Mouse (Mus musculus) MEL (cell line): ENCODE data around the gene Mog. TPM values are rescaled to one million over a fixed set of nuclear protein-coding genes. Genes with fewer than 3 reads are reported as not detected.
A peak's percentile ranks its signal among the peaks of the same experiment; 100 is the strongest.

ENCODE experiments used
- DNase-seq: peaks from one replicate; pipeline ENCODE4 v3.0.0; 2011; ENCODE audit warnings: low read depth, low spot score
- H3K27ac ChIP-seq: 2 replicates; pipeline ENCODE4 v1.5.1; 2012; ENCODE audit warnings: low read depth, mild to moderate bottlenecking, control low read depth, low read length, moderate library complexity; ENCODE audit not compliant: control insufficient read depth
- H3K27me3 ChIP-seq, 2 experiments: fragments of 150-350 bp in 1 of 2; sonication (generic) in 1 of 2; 2 replicates each; pipeline ENCODE4 v1.6.1; 2012; ENCODE audit warnings: low read length in 2 of 2, mild to moderate bottlenecking in 2 of 2, improper control_type of control experiment in 1 of 2, moderate library complexity in 1 of 2; ENCODE audit not compliant: insufficient read depth in 2 of 2, control insufficient read depth in 1 of 2
- H3K36me3 ChIP-seq, 2 experiments: 2 replicates each; pipeline ENCODE4 v1.6.1; 2012 to 2014; ENCODE audit warnings: low read length in 2 of 2, improper control_type of control experiment in 1 of 2, inconsistent platforms in 1 of 2, mild to moderate bottlenecking in 1 of 2; ENCODE audit not compliant: insufficient read depth in 2 of 2, control insufficient read depth in 1 of 2
- H3K4me1 ChIP-seq, 2 experiments: fragments of 150-350 bp in 1 of 2; sonication (generic) in 1 of 2; 2 replicates each; pipeline ENCODE4 v1.6.1; 2012; ENCODE audit warnings: low read length in 2 of 2, improper control_type of control experiment in 1 of 2, mild to moderate bottlenecking in 1 of 2; ENCODE audit not compliant: insufficient read depth in 2 of 2, control insufficient read depth in 1 of 2
- H3K4me3 ChIP-seq, 2 experiments: fragments of 150-350 bp in 1 of 2; sonication (generic) in 1 of 2; 2 replicates each; pipeline ENCODE4 v1.5.1; 2012; ENCODE audit warnings: low read depth in 2 of 2, low read length in 2 of 2, mild to moderate bottlenecking in 2 of 2, moderate library complexity in 2 of 2, control low read depth in 1 of 2, improper control_type of control experiment in 1 of 2; ENCODE audit not compliant: control insufficient read depth in 1 of 2, insufficient read depth in 1 of 2
- H3K79me2 ChIP-seq: 2 replicates; pipeline ENCODE4 v1.6.1; 2012; ENCODE audit warnings: mild to moderate bottlenecking, low read length, moderate library complexity; ENCODE audit not compliant: control insufficient read depth, poor library complexity, insufficient read depth
- H3K9ac ChIP-seq: 2 replicates; pipeline ENCODE4 v1.6.1; 2012; ENCODE audit warnings: low read depth, mild to moderate bottlenecking, control low read depth, low read length, moderate library complexity; ENCODE audit not compliant: control insufficient read depth, poor library complexity, severe bottlenecking
- H3K9me3 ChIP-seq: fragments of 150-350 bp; sonication (generic); replicated peaks from 2 replicates; pipeline ENCODE4 v1.6.1; 2012; ENCODE audit warnings: mild to moderate bottlenecking, low read length, improper control_type of control experiment, moderate library complexity; ENCODE audit not compliant: insufficient read depth
- BHLHE40 ChIP-seq: IDR thresholded peaks from 2 replicates; pipeline ENCODE4 v1.6.1; 2012; ENCODE audit warnings: low read depth, mild to moderate bottlenecking, inconsistent platforms, low read length, improper control_type of control experiment, borderline replicate concordance
- CTCF ChIP-seq, 3 experiments: IDR thresholded peaks in 2 of 3; conservative IDR thresholded peaks in 1 of 3; 2 replicates each; pipeline ENCODE4 v1.5.1; 2011 to 2012; ENCODE audit warnings: low read length in 3 of 3, low read depth in 2 of 3, mild to moderate bottlenecking in 2 of 3, improper control_type of control experiment in 1 of 3, inconsistent platforms in 1 of 3, mixed read lengths in 1 of 3, moderate library complexity in 1 of 3; ENCODE audit not compliant: control insufficient read depth in 1 of 3, insufficient read depth in 1 of 3, poor library complexity in 1 of 3, severe bottlenecking in 1 of 3
- GABPA ChIP-seq: IDR thresholded peaks from 2 replicates; pipeline ENCODE4 v1.6.1; 2012; ENCODE audit warnings: low read depth, mild to moderate bottlenecking, inconsistent platforms, low read length, improper control_type of control experiment, moderate library complexity
- HCFC1 ChIP-seq: IDR thresholded peaks from 2 replicates; pipeline ENCODE4 v1.6.1; 2012; ENCODE audit warnings: low read depth, mild to moderate bottlenecking, inconsistent platforms, low read length, improper control_type of control experiment, moderate library complexity
- JUND ChIP-seq: IDR thresholded peaks from 2 replicates; pipeline ENCODE4 v1.6.1; 2011; ENCODE audit warnings: low read depth, mild to moderate bottlenecking, improper control_type of control experiment, low read length
- MAFK ChIP-seq: IDR thresholded peaks from 2 replicates; pipeline ENCODE4 v1.6.1; 2011; ENCODE audit warnings: low read depth, mild to moderate bottlenecking, low read length, improper control_type of control experiment, borderline replicate concordance
- MAX ChIP-seq: IDR thresholded peaks from 2 replicates; pipeline ENCODE4 v1.6.1; 2011; ENCODE audit warnings: low read length, improper control_type of control experiment
- MAZ ChIP-seq: IDR thresholded peaks from 2 replicates; pipeline ENCODE4 v1.6.1; 2012; ENCODE audit warnings: low read depth, mild to moderate bottlenecking, inconsistent platforms, low read length, improper control_type of control experiment
- MEF2A ChIP-seq: IDR thresholded peaks from 2 replicates; pipeline ENCODE4 v1.6.1; 2014; ENCODE audit warnings: low read depth, mild to moderate bottlenecking, inconsistent platforms, low read length, improper control_type of control experiment; ENCODE audit not compliant: poor library complexity, insufficient replicate concordance, severe bottlenecking; ENCODE audit errors: extremely low read depth
- MXI1 ChIP-seq: IDR thresholded peaks from 2 replicates; pipeline ENCODE4 v1.6.1; 2011; ENCODE audit warnings: mild to moderate bottlenecking, low read depth, low read length, improper control_type of control experiment
- MYC ChIP-seq: IDR thresholded peaks from 2 replicates; pipeline ENCODE4 v1.6.1; 2011; ENCODE audit warnings: low read depth, mild to moderate bottlenecking, low read length, improper control_type of control experiment, moderate library complexity
- NELFE ChIP-seq: IDR thresholded peaks from 2 replicates; pipeline ENCODE4 v1.6.1; 2011; ENCODE audit warnings: low read depth, low read length, improper control_type of control experiment
- NRF1 ChIP-seq: IDR thresholded peaks from 2 replicates; pipeline ENCODE4 v1.6.1; 2014; ENCODE audit warnings: low read depth, mild to moderate bottlenecking, inconsistent platforms, low read length, improper control_type of control experiment, moderate library complexity; ENCODE audit not compliant: poor library complexity, insufficient read depth, severe bottlenecking
- POLR2A ChIP-seq, 2 experiments: IDR thresholded peaks; 2 replicates each; pipeline ENCODE4 v1.6.1; 2011 to 2012; ENCODE audit warnings: low read length in 2 of 2, mild to moderate bottlenecking in 2 of 2, control low read depth in 1 of 2, improper control_type of control experiment in 1 of 2, low read depth in 1 of 2, moderate library complexity in 1 of 2; ENCODE audit not compliant: control insufficient read depth in 1 of 2, insufficient read depth in 1 of 2, poor library complexity in 1 of 2
- POLR2AphosphoS2 ChIP-seq: IDR thresholded peaks from 2 replicates; pipeline ENCODE4 v1.6.1; 2011; ENCODE audit warnings: low read length, improper control_type of control experiment
- RCOR1 ChIP-seq: IDR thresholded peaks from 2 replicates; pipeline ENCODE4 v1.6.1; 2012; ENCODE audit warnings: low read depth, mild to moderate bottlenecking, inconsistent platforms, low read length, improper control_type of control experiment
- SIN3A ChIP-seq: IDR thresholded peaks from 2 replicates; pipeline ENCODE4 v1.6.1; 2012; ENCODE audit warnings: low read length, improper control_type of control experiment, inconsistent platforms
- SMC3 ChIP-seq: IDR thresholded peaks from 2 replicates; pipeline ENCODE4 v1.6.1; 2011; ENCODE audit warnings: low read depth, low read length, improper control_type of control experiment
- TBP ChIP-seq: IDR thresholded peaks from 2 replicates; pipeline ENCODE4 v1.8.0; 2011; ENCODE audit warnings: low read depth, low read length, improper control_type of control experiment
- UBTF ChIP-seq: IDR thresholded peaks from 2 replicates; pipeline ENCODE4 v1.6.1; 2012; ENCODE audit warnings: low read depth, mild to moderate bottlenecking, inconsistent platforms, low read length, improper control_type of control experiment, moderate library complexity, borderline replicate concordance; ENCODE audit not compliant: insufficient read depth
- ZC3H11A ChIP-seq: IDR thresholded peaks from 2 replicates; pipeline ENCODE4 v1.6.1; 2012; ENCODE audit warnings: low read depth, mild to moderate bottlenecking, inconsistent platforms, low read length, improper control_type of control experiment
- ZKSCAN1 ChIP-seq: IDR thresholded peaks from 2 replicates; pipeline ENCODE4 v1.6.1; 2012; ENCODE audit warnings: low read depth, mild to moderate bottlenecking, inconsistent platforms, low read length, improper control_type of control experiment, moderate library complexity
- ZNF384 ChIP-seq: IDR thresholded peaks from 2 replicates; pipeline ENCODE4 v1.6.1; 2012; ENCODE audit warnings: low read depth, mild to moderate bottlenecking, inconsistent platforms, low read length, improper control_type of control experiment
- polyA plus RNA-seq, 2 experiments: library from polyadenylated mRNA; stranded (reverse) in 1 of 2; unstranded in 1 of 2; fragments of >175 nt in 1 of 2; fragments of >200 nt in 1 of 2; gene quantifications; 2 replicates each; pipeline versions ENCODE4 v1.2.1 to v1.2.4; 2012; ENCODE audit warnings: low replicate concordance in 2 of 2, low read depth in 1 of 2; ENCODE audit not compliant: insufficient read length in 2 of 2, insufficient read depth in 1 of 2, missing spikeins in 1 of 2
- total RNA-seq: library from RNA; depleted of rRNA; stranded (reverse); fragments of 300-350 nt; gene quantifications from 2 replicates; pipeline ENCODE4 v1.2.3, GENCODE M21; 2012

Gene Mog
- total and polyA plus RNA-seq, 3 experiments = not detected

GRCm38 (mm10) chr17:36995448-36995847 is 27.8 kb downstream of the Mog start:
- Histone ChIP-seq H3K9ac (no peak overlapping the region), H3K36me3 (peaks cover 0 to 11% of the 10 kb centered on the region in 2 experiments; a peak in 2 of 4 replicates), H3K79me2 (no peaks in the 10 kb centered on the region), H3K4me3 (no peak overlapping the region), H3K9me3 (no peaks in the 10 kb centered on the region), H3K4me1 (peaks cover 3 to 8% of the 10 kb centered on the region in 2 experiments; a peak in 2 of 4 replicates), H3K27me3 (no peaks in the 10 kb centered on the region), H3K27ac (no peak overlapping the region)
- DNase-seq = no peak
- TF ChIP-seq POLR2A (IDR thresholded peaks at IDR 0.05; ENCODE audit: control insufficient read depth in 1 of 2, insufficient read depth in 1 of 2, low read depth in 1 of 2, low read length in 2 of 2, poor library complexity in 1 of 2) = no peak
- no peak for TF ChIP-seq ZC3H11A
- no peak for TF ChIP-seq CTCF (IDR thresholded peaks at IDR 0.05 in 2 of 3, conservative IDR thresholded peaks at IDR 0.05 in 1 of 3; ENCODE audit: control insufficient read depth in 1 of 3, insufficient read depth in 1 of 3, low read depth in 2 of 3, low read length in 3 of 3, poor library complexity in 1 of 3, severe bottlenecking in 1 of 3)
- no peak for TF ChIP-seq SIN3A
- no peak for TF ChIP-seq SMC3

DNA sequence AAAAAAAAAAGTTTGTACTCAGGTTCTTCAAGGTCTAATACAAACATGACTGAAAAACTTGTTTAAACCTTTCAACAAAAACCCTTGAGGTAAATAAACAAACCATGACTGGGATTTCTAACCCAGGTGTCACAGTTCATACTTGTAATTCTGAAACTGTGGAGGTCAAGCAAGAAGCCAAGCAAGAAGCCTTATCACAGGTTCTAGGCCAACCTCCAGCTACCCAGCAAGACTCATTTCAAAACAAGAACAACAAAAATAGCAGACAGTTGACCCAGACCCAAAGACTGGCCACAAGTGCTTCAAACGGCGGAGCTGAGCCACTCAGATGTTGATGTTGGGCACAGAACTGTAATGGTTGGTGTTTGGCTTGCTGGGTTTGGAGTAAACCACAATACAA is 28.7 kb downstream of the Mog start:
- Histone ChIP-seq H3K27me3 (no peaks in the 10 kb centered on the region), H3K27ac (no peak overlapping the region), H3K4me1 (peaks cover 3 to 8% of the 10 kb centered on the region in 2 experiments; a peak in 2 of 4 replicates), H3K9me3 (no peaks in the 10 kb centered on the region), H3K36me3 (peaks cover 0 to 11% of the 10 kb centered on the region in 2 experiments; a peak in 2 of 4 replicates), H3K79me2 (no peaks in the 10 kb centered on the region), H3K4me3 (no peak overlapping the region), H3K9ac (no peak overlapping the region)
- no peak for TF ChIP-seq TBP
- no peak for TF ChIP-seq JUND
- no peak for TF ChIP-seq ZC3H11A
- TF ChIP-seq SIN3A = no peak
- no peak for TF ChIP-seq ZNF384
- TF ChIP-seq MYC = no peak
- TF ChIP-seq POLR2AphosphoS2 = no peak
- TF ChIP-seq CTCF (IDR thresholded peaks at IDR 0.05 in 2 of 3, conservative IDR thresholded peaks at IDR 0.05 in 1 of 3; ENCODE audit: control insufficient read depth in 1 of 3, insufficient read depth in 1 of 3, low read depth in 2 of 3, low read length in 3 of 3, poor library complexity in 1 of 3, severe bottlenecking in 1 of 3) = no peak
- TF ChIP-seq MAZ = no peak
- no peak for TF ChIP-seq POLR2A (IDR thresholded peaks at IDR 0.05; ENCODE audit: control insufficient read depth in 1 of 2, insufficient read depth in 1 of 2, low read depth in 1 of 2, low read length in 2 of 2, poor library complexity in 1 of 2)
- DNase-seq = no peak

DNA sequence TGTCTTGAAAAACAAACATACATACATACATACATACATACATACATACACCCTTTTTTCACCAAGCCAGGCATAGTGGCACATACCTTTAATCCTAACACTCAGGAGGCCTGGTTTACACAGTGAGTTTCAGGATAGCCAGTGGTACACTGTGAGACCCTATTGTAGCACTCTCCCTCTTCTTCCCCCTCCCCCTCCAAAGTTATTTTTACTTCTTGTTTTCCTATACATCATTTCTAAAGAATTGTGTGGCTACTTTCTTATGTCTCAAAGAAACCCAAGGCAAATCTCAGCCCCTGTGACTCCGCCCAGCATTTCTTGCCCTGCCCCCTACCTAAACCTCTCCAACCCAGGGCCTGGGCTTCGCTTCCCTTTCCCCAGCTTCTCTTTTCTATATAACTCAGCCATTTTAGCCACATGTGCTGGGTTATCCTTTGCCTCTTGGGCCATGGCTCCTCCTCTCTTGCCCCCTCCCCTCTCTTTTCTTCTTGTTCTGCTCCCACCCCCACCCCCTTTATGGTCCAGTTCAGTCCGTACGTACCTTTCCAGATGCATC is 29.4 kb downstream of the Mog start:
- Histone ChIP-seq H3K27ac (no peak overlapping the region), H3K36me3 (peaks cover 0 to 11% of the 10 kb centered on the region in 2 experiments; a peak in 2 of 4 replicates), H3K9me3 (no peaks in the 10 kb centered on the region), H3K4me1 (peaks cover 3 to 8% of the 10 kb centered on the region in 2 experiments; a peak in 2 of 4 replicates), H3K9ac (no peak overlapping the region), H3K79me2 (no peaks in the 10 kb centered on the region), H3K27me3 (no peaks in the 10 kb centered on the region), H3K4me3 (no peak overlapping the region)
- no peak for TF ChIP-seq SMC3
- no peak for TF ChIP-seq MAFK
- no peak for TF ChIP-seq NRF1
- no peak for TF ChIP-seq MEF2A
- TF ChIP-seq POLR2A (IDR thresholded peaks at IDR 0.05; ENCODE audit: control insufficient read depth in 1 of 2, insufficient read depth in 1 of 2, low read depth in 1 of 2, low read length in 2 of 2, poor library complexity in 1 of 2) = no peak
- TF ChIP-seq ZKSCAN1 = no peak
- no peak for TF ChIP-seq MAX
- TF ChIP-seq RCOR1 = no peak
- no peak for TF ChIP-seq BHLHE40
- no peak for TF ChIP-seq HCFC1
- TF ChIP-seq MXI1 = no peak
- TF ChIP-seq ZC3H11A = no peak
- no peak for TF ChIP-seq ZNF384
- TF ChIP-seq GABPA = no peak
- TF ChIP-seq NELFE = no peak
- TF ChIP-seq UBTF = no peak
- DNase-seq = peak; percentile 18
